In genomic region chr7:12803727-12804071, GRCm38 (mm10) we compare ENCODE assay signal across 8 mouse cellular contexts. TPM values are rescaled to one million over a fixed set of nuclear protein-coding genes. Genes with fewer than 3 reads are reported as not detected.
DNase-seq lines count a peak whose midpoint lies in the region; ATAC-seq and TF ChIP-seq lines count a peak whose summit lies in the region.

No protein-coding gene starts in this region.

- H3K4me3 ChIP-seq in heart, embryonic 14.5 days (ENCODE audit: control insufficient read depth in 1 of 2, insufficient read depth in 1 of 2, low read depth in 1 of 2, low read length in 2 of 2): peak overlapping the region; percentile 52 to 71
- peak overlapping the region; percentile 75 for H3K4me3 ChIP-seq in bone marrow macrophage, adult 2 months (ENCODE audit: insufficient read depth, low read length)
- peak overlapping the region; percentile 45 for H3K4me3 ChIP-seq in hindbrain, embryonic 14.5 days (replicated peaks; ENCODE audit: low read length)
- H3K4me3 ChIP-seq in midbrain, embryonic 11.5 days (ENCODE audit: low read depth, low read length): peak overlapping the region; percentile 46

- H3K27me3 ChIP-seq in heart, embryonic 14.5 days (ENCODE audit: control insufficient read depth, insufficient read depth, low read length): no peaks in the 10 kb centered on the region
- no peaks in the 10 kb centered on the region for H3K27me3 ChIP-seq in hindbrain, embryonic 14.5 days (ENCODE audit: control insufficient read depth, insufficient read depth, low read length)
- H3K27me3 ChIP-seq in midbrain, embryonic 11.5 days (ENCODE audit: control insufficient read depth, insufficient read depth, low read length): no peaks in the 10 kb centered on the region

- TF ChIP-seq CTCF in bone marrow macrophage, adult 2 months (IDR thresholded peaks at IDR 0.05; ENCODE audit: low read depth, low read length): no peak

- peak overlapping the region; percentile 65 to 71; a peak in 3 of 4 replicates for H3K27ac ChIP-seq in heart, embryonic 14.5 days (replicated peaks in 1 of 2; ENCODE audit: control insufficient read depth in 1 of 2, insufficient read depth in 1 of 2, low read depth in 2 of 2, low read length in 2 of 2)
- H3K27ac ChIP-seq in bone marrow macrophage, adult 2 months (ENCODE audit: insufficient read depth, low read depth, low read length): no peak overlapping the region
- H3K27ac ChIP-seq in hindbrain, embryonic 14.5 days: peak overlapping the region; percentile 95
- 0 out of 2 replicates have a peak overlapping the region, but pooled peaks have one; percentile 50 for H3K27ac ChIP-seq in midbrain, embryonic 11.5 days (ENCODE audit: low read depth, low read length)

- ATAC-seq in heart, embryonic 14.5 days (ENCODE audit: insufficient number of reproducible peaks, insufficient read depth, low FRiP score, low read depth): no peak
- ATAC-seq in hindbrain, embryonic 14.5 days (ENCODE audit: low FRiP score): no peak; the same call in none of the 2 replicates
- peak; percentile 83; the same call in 1 of the 2 replicates for ATAC-seq in midbrain, embryonic 11.5 days (ENCODE audit: low FRiP score)

- peak overlapping the region; percentile 82 for H3K9ac ChIP-seq in heart, embryonic 14.5 days (ENCODE audit: low read length)
- peak overlapping the region; percentile 88 for H3K9ac ChIP-seq in hindbrain, embryonic 14.5 days
- H3K9ac ChIP-seq in midbrain, embryonic 11.5 days (ENCODE audit: low read length): peak overlapping the region; percentile 83

- no peaks in the 10 kb centered on the region for H3K9me3 ChIP-seq in heart, embryonic 14.5 days (ENCODE audit: control insufficient read depth, low read length)
- peaks cover 16% of the 10 kb centered on the region for H3K9me3 ChIP-seq in hindbrain, embryonic 14.5 days (ENCODE audit: control insufficient read depth, low read length)
- H3K9me3 ChIP-seq in midbrain, embryonic 11.5 days (ENCODE audit: control insufficient read depth, low read length): no peaks in the 10 kb centered on the region; the same call in 1 of the 2 replicates

- DNase-seq in heart, postnatal 36 days: no peak
- peak; percentile 49 for DNase-seq in hindbrain, embryonic 14.5 days (ENCODE audit: low spot score)
- no peak for DNase-seq in midbrain, embryonic 11.5 days (ENCODE audit: low spot score, missing footprints)
- no peak for DNase-seq in thymus, postnatal 10 days (ENCODE audit: low spot score in 2 of 2)
- DNase-seq in adrenal gland, postnatal 36 days: no peak
- no peak for DNase-seq in left cerebral cortex, postnatal 25 days (ENCODE audit: low spot score in 2 of 2)

- peak overlapping the region; percentile 70 for H3K4me2 ChIP-seq in heart, embryonic 14.5 days (ENCODE audit: low read length)
- H3K4me2 ChIP-seq in hindbrain, embryonic 14.5 days (replicated peaks): peak overlapping the region; percentile 87
- peak overlapping the region; percentile 62 for H3K4me2 ChIP-seq in midbrain, embryonic 11.5 days

- intact Hi-C loops in heart, postnatal 36 days (cut with DNase I): loop anchor here (10.0 kb wide), 2 partner anchors 251 to 319 kb away; partner anchors contain the start of gene Mzf1
- intact Hi-C loops in left cerebral cortex, postnatal 25 days (cut with DNase I): no loop called here

- WGBS in heart, embryonic 14.5 days: 1% methylated on average over 16 of the region's 16 CpGs
- WGBS in hindbrain, embryonic 14.5 days: under 1% methylated on average over 16 of the region's 16 CpGs
- 2% methylated on average over 16 of the region's 16 CpGs for WGBS in midbrain, embryonic 11.5 days

- no peak for TF ChIP-seq POLR2A in bone marrow macrophage, adult 2 months (IDR thresholded peaks at IDR 0.05; ENCODE audit: borderline replicate concordance, low read depth, low read length)

- peaks cover 4 to 11% of the 10 kb centered on the region in 2 experiments; a peak in 2 of 4 replicates for H3K4me1 ChIP-seq in heart, embryonic 14.5 days (ENCODE audit: control insufficient read depth in 2 of 2, insufficient read depth in 2 of 2, low read length in 2 of 2)
- no peaks in the 10 kb centered on the region for H3K4me1 ChIP-seq in bone marrow macrophage, adult 2 months (ENCODE audit: control insufficient read depth, insufficient read depth, low read length)
- H3K4me1 ChIP-seq in hindbrain, embryonic 14.5 days (replicated peaks; ENCODE audit: control insufficient read depth, insufficient read depth, low read length): peaks cover 5% of the 10 kb centered on the region; the same call in 1 of the 2 replicates
- peaks cover 5% of the 10 kb centered on the region; the same call in 1 of the 2 replicates for H3K4me1 ChIP-seq in midbrain, embryonic 11.5 days (ENCODE audit: control insufficient read depth, insufficient read depth, low read length)

- H3K36me3 ChIP-seq in heart, embryonic 14.5 days (ENCODE audit: control insufficient read depth, insufficient read depth, low read length): peaks cover 26% of the 10 kb centered on the region
- H3K36me3 ChIP-seq in hindbrain, embryonic 14.5 days (replicated peaks; ENCODE audit: control insufficient read depth, insufficient read depth): peaks cover 26% of the 10 kb centered on the region
- peaks cover 10% of the 10 kb centered on the region for H3K36me3 ChIP-seq in midbrain, embryonic 11.5 days (ENCODE audit: control insufficient read depth, insufficient read depth, low read length)

RNA-seq across cellular contexts. Expression of gene Zscan18, which starts 0.3 kb away (rescaled TPM):
- polyA plus RNA-seq in heart, embryonic 14.5 days (2014; fragmentation: Nextera tagmentation; extraction: Ambion mirVana): 5.6 and 6.6 TPM in 2 replicates
- total RNA-seq in heart, postnatal 36 days (2021): 1 to 10 TPM in 1 of 2 experiments, under 1 TPM in 1; 0.80 to 1.3 TPM
- polyA plus RNA-seq in bone marrow macrophage, adult 2 months (2012; ENCODE audit: insufficient read depth, insufficient read length, missing spikeins): 0.32 and 0.44 TPM in 2 replicates
- 27.7 and 31.0 TPM in 2 replicates for polyA plus RNA-seq in hindbrain, embryonic 14.5 days (2014; fragmentation: Nextera tagmentation; extraction: Ambion mirVana)
- polyA plus RNA-seq in midbrain, embryonic 11.5 days (2014; fragmentation: Nextera tagmentation; extraction: Ambion mirVana): 11.7 and 12.8 TPM in 2 replicates
- 1 to 10 TPM; 2.3 to 4.3 TPM for total RNA-seq in adrenal gland, postnatal 36 days (2021)
- total RNA-seq in left cerebral cortex, postnatal 25 days (2021): 10 to 100 TPM; 16.7 to 18.6 TPM

RNA-seq across cellular contexts. Expression of gene Zfp329, which starts 15.0 kb away (rescaled TPM):
- polyA plus RNA-seq in heart, embryonic 14.5 days (2014; fragmentation: Nextera tagmentation; extraction: Ambion mirVana): 13.6 and 14.8 TPM in 2 replicates
- total RNA-seq in heart, postnatal 36 days (2021): 1 to 10 TPM; 4.6 to 5.1 TPM
- polyA plus RNA-seq in bone marrow macrophage, adult 2 months (2012; ENCODE audit: insufficient read depth, insufficient read length, missing spikeins): 9.8 and 10.1 TPM in 2 replicates
- 30.8 and 31.5 TPM in 2 replicates for polyA plus RNA-seq in hindbrain, embryonic 14.5 days (2014; fragmentation: Nextera tagmentation; extraction: Ambion mirVana)
- polyA plus RNA-seq in midbrain, embryonic 11.5 days (2014; fragmentation: Nextera tagmentation; extraction: Ambion mirVana): 19.5 and 19.8 TPM in 2 replicates
- 10 to 100 TPM; 10.5 to 11.0 TPM for total RNA-seq in adrenal gland, postnatal 36 days (2021)
- total RNA-seq in left cerebral cortex, postnatal 25 days (2021): 10 to 100 TPM; 22.5 to 23.9 TPM

RNA-seq across cellular contexts. Expression of gene Zfp110, which starts 30.9 kb away (rescaled TPM):
- 22.6 and 22.7 TPM in 2 replicates for polyA plus RNA-seq in heart, embryonic 14.5 days (2014; fragmentation: Nextera tagmentation; extraction: Ambion mirVana)
- 10 to 100 TPM; 15.4 to 21.5 TPM for total RNA-seq in heart, postnatal 36 days (2021)
- polyA plus RNA-seq in bone marrow macrophage, adult 2 months (2012; ENCODE audit: insufficient read depth, insufficient read length, missing spikeins): 19.9 and 20.4 TPM in 2 replicates
- polyA plus RNA-seq in hindbrain, embryonic 14.5 days (2014; fragmentation: Nextera tagmentation; extraction: Ambion mirVana): 26.9 and 27.7 TPM in 2 replicates
- 28.9 and 32.3 TPM in 2 replicates for polyA plus RNA-seq in midbrain, embryonic 11.5 days (2014; fragmentation: Nextera tagmentation; extraction: Ambion mirVana)
- total RNA-seq in adrenal gland, postnatal 36 days (2021): 10 to 100 TPM; 22.2 to 24.0 TPM
- 10 to 100 TPM; 10.1 to 10.7 TPM for total RNA-seq in left cerebral cortex, postnatal 25 days (2021)
